In genomic region chr1:165587845-165588244, GRCm38 (mm10) we compare ENCODE assay signal across 13 mouse cellular contexts. TPM values are rescaled to one million over a fixed set of nuclear protein-coding genes. Genes with fewer than 3 reads are reported as not detected.
DNase-seq lines count a peak whose midpoint lies in the region; ATAC-seq and TF ChIP-seq lines count a peak whose summit lies in the region.
"Had no signal": no experiment of that assay in that cellular context is flagged by ENCODE, and none has a peak within 500 bp of the region (broad histone marks: within the 10 kb centered on the region; RNA-seq: fewer than 3 reads in every experiment).

No protein-coding gene starts in this region.

- WGBS in kidney, embryonic 14.5 days: 39% methylated on average over 8 of the region's 8 CpGs
- WGBS in embryonic facial prominence, embryonic 14.5 days: 19% methylated on average over 8 of the region's 8 CpGs
- WGBS in lung, postnatal 0 days: 36% methylated on average over 8 of the region's 8 CpGs

- H3K27me3 ChIP-seq in kidney, embryonic 14.5 days (ENCODE audit: control insufficient read depth, insufficient read depth, low read length): no peaks in the 10 kb centered on the region
- H3K27me3 ChIP-seq in embryonic facial prominence, embryonic 14.5 days (replicated peaks; ENCODE audit: control insufficient read depth, insufficient read depth, low read length): no peaks in the 10 kb centered on the region
- H3K27me3 ChIP-seq in lung, postnatal 0 days (replicated peaks; ENCODE audit: insufficient read depth, low read length): no peaks in the 10 kb centered on the region

- peaks cover 23% of the 10 kb centered on the region for H3K36me3 ChIP-seq in kidney, embryonic 14.5 days (ENCODE audit: control insufficient read depth, insufficient read depth, low read length)
- H3K36me3 ChIP-seq in embryonic facial prominence, embryonic 14.5 days (ENCODE audit: control insufficient read depth, insufficient read depth, low read length): peaks cover 21% of the 10 kb centered on the region
- peaks cover 3% of the 10 kb centered on the region; the same call in 1 of the 2 replicates for H3K36me3 ChIP-seq in lung, postnatal 0 days (ENCODE audit: insufficient read depth, low read length)

- DNase-seq in embryo, embryonic 10 days (ENCODE audit: low spot score): peak; percentile 25
- DNase-seq in embryo, embryonic 11 days: no peak
- DNase-seq in kidney, postnatal 4 days: no peak
- peak; percentile 30 for DNase-seq in embryonic facial prominence, embryonic 14.5 days (ENCODE audit: low spot score)
- DNase-seq in lung, postnatal 0 days (ENCODE audit: low spot score): peak; percentile 69
- no peak for DNase-seq in T-cell, adult 2 months (ENCODE audit: low spot score)
- no peak for DNase-seq in layer of hippocampus, postnatal 25 days (ENCODE audit: extremely low spot score in 1 of 2, low spot score in 1 of 2)
- DNase-seq: cerebellum, postnatal 25 days; thymus, adult 2 months had no signal

- no peak for ATAC-seq in kidney, embryonic 14.5 days (ENCODE audit: low FRiP score, low TSS enrichment)
- ATAC-seq in embryonic facial prominence, embryonic 14.5 days (ENCODE audit: low read depth): no peak
- peak; percentile 30 for ATAC-seq in lung, postnatal 0 days
- ATAC-seq: activated CD4-positive, CD25-positive, alpha-beta regulatory T cell, adult 4 months had no signal

- peak overlapping the region; percentile 77; the same call in 1 of the 2 replicates for H3K27ac ChIP-seq in kidney, embryonic 14.5 days (ENCODE audit: low read depth, low read length)
- no peak overlapping the region; the same call in 1 of the 2 replicates for H3K27ac ChIP-seq in embryonic facial prominence, embryonic 14.5 days (replicated peaks; ENCODE audit: low read depth, low read length)
- peak overlapping the region; percentile 49 for H3K27ac ChIP-seq in lung, postnatal 0 days (ENCODE audit: low read length)
- H3K27ac ChIP-seq: forebrain, embryonic 10.5 days had no signal

- H3K4me2 ChIP-seq in kidney, embryonic 14.5 days (replicated peaks; ENCODE audit: low read depth, low read length): no peak overlapping the region
- no peak overlapping the region for H3K4me2 ChIP-seq in embryonic facial prominence, embryonic 14.5 days (ENCODE audit: low read depth, low read length)
- H3K4me2 ChIP-seq in lung, postnatal 0 days (replicated peaks; ENCODE audit: low read depth, low read length): no peak overlapping the region

- H3K4me3 ChIP-seq in kidney, embryonic 14.5 days (ENCODE audit: low read length): no peak overlapping the region
- H3K4me3 ChIP-seq in embryonic facial prominence, embryonic 14.5 days (ENCODE audit: low read depth, low read length): no peak overlapping the region
- H3K4me3 ChIP-seq in lung, postnatal 0 days (ENCODE audit: low read depth, low read length): no peak overlapping the region
- H3K4me3 ChIP-seq: forebrain, embryonic 10.5 days had no signal

- TF ChIP-seq EP300 in lung, postnatal 0 days (IDR thresholded peaks at IDR 0.05): no peak; the same call in 1 of the 2 replicates

- H3K9ac ChIP-seq in kidney, embryonic 14.5 days (ENCODE audit: low read depth, low read length): no peak overlapping the region
- no peak overlapping the region for H3K9ac ChIP-seq in embryonic facial prominence, embryonic 14.5 days (ENCODE audit: low read depth, low read length)
- H3K9ac ChIP-seq in lung, postnatal 0 days (replicated peaks; ENCODE audit: low read depth): no peak overlapping the region

- H3K9me3 ChIP-seq in kidney, embryonic 14.5 days (ENCODE audit: control insufficient read depth, low read length): no peaks in the 10 kb centered on the region
- H3K9me3 ChIP-seq in embryonic facial prominence, embryonic 14.5 days (ENCODE audit: control insufficient read depth, low read length): no peaks in the 10 kb centered on the region
- H3K9me3 ChIP-seq in lung, postnatal 0 days (ENCODE audit: low read length): no peaks in the 10 kb centered on the region
- H3K9me3 ChIP-seq: forebrain, embryonic 10.5 days had no signal

- peaks cover 28% of the 10 kb centered on the region for H3K4me1 ChIP-seq in kidney, embryonic 14.5 days (ENCODE audit: control insufficient read depth, insufficient read depth, low read length)
- H3K4me1 ChIP-seq in embryonic facial prominence, embryonic 14.5 days (ENCODE audit: control insufficient read depth, insufficient read depth, low read length): peaks cover 5% of the 10 kb centered on the region; the same call in 1 of the 2 replicates
- H3K4me1 ChIP-seq in lung, postnatal 0 days (ENCODE audit: insufficient read depth, low read depth, low read length): peaks cover 11% of the 10 kb centered on the region

- no peak for TF ChIP-seq CTCF in lung, postnatal 0 days (IDR thresholded peaks at IDR 0.05)

RNA-seq across cellular contexts. Expression of gene Mpzl1, which starts 46.5 kb away (rescaled TPM):
- 196 and 253 TPM in 2 replicates for polyA plus RNA-seq in kidney, embryonic 14.5 days (2014; fragmentation: Nextera tagmentation; extraction: Ambion mirVana)
- 157 and 170 TPM in 2 replicates for polyA plus RNA-seq in embryonic facial prominence, embryonic 14.5 days (2014; fragmentation: Nextera tagmentation; extraction: Ambion mirVana)
- 136 and 149 TPM in 2 replicates for polyA plus RNA-seq in lung, postnatal 0 days (2015; fragmentation: Nextera tagmentation; extraction: Ambion mirVana)
- total RNA-seq in layer of hippocampus, postnatal 25 days (2021): 10 to 100 TPM; 47.8 to 51.6 TPM
- total RNA-seq: monocyte, adult 5-6 weeks had no signal

Comparison
In these comparisons a context has a peak if more than half of its experiments do, and no peak if none do; other contexts are left out.
1. DNase-seq: peak in embryo, embryonic 10 days (single experiment), embryonic facial prominence, embryonic 14.5 days (single experiment) and lung, postnatal 0 days (single experiment); none in embryo, embryonic 11 days (single experiment), kidney, postnatal 4 days (0 of 2), T-cell, adult 2 months (single experiment) and layer of hippocampus, postnatal 25 days (0 of 2).